Mouse (Mus musculus) forebrain, embryonic 13.5 days (tissue): ENCODE measurements around the gene Amelx. TPM values are rescaled to one million over a fixed set of nuclear protein-coding genes. Genes with fewer than 3 reads are reported as not detected.

Experiments used
- polyA plus RNA-seq: library from polyadenylated mRNA; unstranded; fragments of >200 nt; fragmentation: Nextera tagmentation; extraction: Ambion mirVana; gene quantifications from 2 replicates; pipeline ENCODE4 v1.2.1, GENCODE M21; 2015

The Amelx gene
- polyA plus RNA-seq, 1 experiment from 2014 or later = not detected

Other genes with a start within 250 kb of the Amelx start
- 42.4 and 44.8 TPM in 2 replicates for gene Hccs, start 133.2 kb upstream of the Amelx start, polyA plus RNA-seq